Mouse (Mus musculus): ENCODE measurements at regions not wholly inside any gene's neighbourhood (a gene's known extent, or its start where the extent isn't known, plus 50 kb on each side); places are given as distances from the start of the nearest gene placed in this dataset.

DNA sequence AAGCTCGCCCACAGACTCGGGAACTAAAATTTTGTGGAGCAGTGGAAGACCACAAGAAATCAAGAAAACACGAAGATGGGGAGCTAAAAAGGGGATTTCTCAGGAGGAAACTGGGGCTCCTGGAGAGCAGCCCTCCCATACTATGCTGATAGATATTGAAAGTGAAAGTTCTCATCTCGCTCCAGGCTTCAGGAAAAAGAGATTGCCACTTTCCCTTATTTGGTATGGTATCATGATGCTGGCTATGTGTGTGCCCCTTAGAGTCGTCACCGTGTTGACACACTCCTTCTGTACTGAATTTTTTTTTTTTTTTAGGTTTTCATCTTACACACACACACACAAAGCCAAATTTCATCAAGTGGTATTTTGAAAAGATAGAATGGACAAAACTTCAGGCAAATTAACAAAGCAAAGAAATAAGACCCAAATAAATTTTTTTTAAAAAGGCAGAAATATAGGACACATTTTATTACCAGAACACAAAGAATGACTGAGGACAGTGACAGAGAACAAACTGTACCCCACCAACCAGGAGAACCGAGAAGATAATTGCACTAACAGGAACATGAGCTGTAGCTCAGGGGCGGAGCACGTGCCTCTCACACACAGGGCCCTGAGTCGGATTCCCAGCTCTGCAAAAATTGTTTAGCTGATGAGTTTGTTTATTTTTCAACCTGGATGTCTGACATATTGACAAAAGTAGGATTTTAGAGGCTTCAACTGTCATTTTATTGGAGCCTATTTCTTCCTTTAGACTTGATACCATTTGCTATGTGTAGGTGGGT is 244.8 kb downstream of the Ipo11 start:
- TF ChIP-seq POLR2A (IDR thresholded peaks at IDR 0.05; ENCODE audit: insufficient read depth, low read depth, low read length), result no peak
- TF ChIP-seq CTCF (IDR thresholded peaks at IDR 0.05; ENCODE audit: insufficient read depth, low read depth, low read length), result no peak
